Mouse (Mus musculus): ENCODE results near the gene Hrg. TPM values are rescaled to one million over a fixed set of nuclear protein-coding genes. Genes with fewer than 3 reads are reported as not detected.

The Hrg gene
- total RNA-seq, 2 experiments from 2014 or later = 96.2 to 217 TPM

DNA sequence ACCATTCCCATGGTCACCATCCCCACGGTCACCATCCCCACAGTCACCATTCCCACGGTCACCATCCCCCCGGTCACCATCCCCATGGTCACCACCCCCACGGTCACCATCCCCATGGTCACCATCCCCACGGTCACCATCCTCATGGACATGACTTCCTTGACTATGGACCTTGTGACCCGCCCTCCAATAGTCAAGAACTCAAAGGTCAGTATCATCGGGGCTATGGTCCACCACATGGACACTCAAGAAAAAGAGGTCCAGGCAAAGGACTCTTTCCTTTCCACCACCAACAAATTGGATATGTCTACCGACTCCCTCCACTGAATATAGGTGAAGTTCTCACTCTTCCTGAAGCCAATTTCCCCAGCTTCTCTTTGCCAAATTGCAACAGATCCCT, 10.2 kb downstream of the Hrg start:
- no peak for DNase-seq

DNA sequence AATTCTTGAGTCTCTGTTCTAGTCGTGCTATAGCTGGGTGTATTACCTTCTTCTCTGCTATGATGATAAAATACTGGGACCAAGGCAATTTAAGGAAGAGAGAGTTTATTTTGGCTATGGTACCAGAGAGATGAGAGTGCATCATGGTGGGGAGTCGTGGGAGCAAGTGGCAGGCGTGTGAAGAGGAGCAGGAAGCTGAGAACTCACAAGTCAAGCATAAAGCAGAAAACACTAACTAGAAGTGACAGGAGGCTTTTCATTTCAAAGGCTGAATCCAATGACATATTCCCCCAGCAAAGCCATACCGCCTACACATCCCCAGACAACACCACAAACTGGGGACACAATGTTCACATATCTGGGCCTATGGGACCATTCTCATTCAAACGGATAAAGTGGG, 11.4 kb downstream of the Hrg start:
- DNase-seq = no peak

DNA sequence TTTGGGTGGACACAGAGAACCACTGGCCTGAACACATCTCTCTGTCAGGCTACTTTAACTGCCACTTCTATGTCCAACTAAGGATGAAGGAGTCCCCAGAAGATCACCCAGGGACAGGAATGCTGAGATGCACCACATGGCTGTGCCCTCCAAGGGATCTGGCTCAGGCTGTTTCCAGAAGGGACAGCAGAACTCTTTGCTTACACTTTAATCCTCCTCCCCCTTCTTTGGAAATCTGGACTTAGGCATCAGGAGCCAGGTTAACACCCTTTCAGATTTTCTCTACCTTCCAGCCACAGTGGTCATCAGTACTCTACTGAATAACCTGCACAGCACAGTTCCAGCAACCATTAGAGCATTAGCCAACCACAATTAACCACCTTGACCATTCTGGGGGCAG, 12.4 kb downstream of the Hrg start:
- DNase-seq = no peak

DNA sequence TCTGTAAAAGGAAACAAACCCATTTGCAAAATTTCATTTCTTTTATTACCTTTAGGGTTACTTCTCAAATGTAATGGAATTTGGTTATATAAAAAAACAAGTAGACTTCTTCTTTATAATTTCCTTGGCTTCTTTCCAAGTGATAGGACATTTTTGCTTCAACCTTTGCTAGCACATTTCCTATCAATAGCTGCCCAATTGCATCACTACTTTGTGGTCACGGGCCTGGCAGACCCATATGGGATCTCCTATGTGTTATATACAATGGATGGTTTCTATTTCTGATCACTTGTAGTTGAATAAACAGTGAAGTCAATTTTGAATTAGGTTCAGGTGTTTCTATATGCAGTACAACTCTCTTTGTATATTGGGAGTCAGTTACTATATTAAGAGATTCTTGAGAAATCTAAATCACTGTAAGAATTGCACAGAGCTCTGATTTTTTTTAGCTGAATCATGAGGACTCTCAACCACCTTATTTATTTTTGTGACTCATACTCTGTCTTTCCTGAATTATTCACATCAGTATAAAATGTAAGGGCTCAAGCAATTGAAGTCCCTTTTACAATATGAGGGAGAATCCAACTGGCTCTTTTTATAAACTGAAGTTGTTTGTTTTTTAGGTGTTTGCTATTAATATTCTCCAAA, 16.6 kb downstream of the Hrg start:
- DNase-seq = no peak

GRCm38 (mm10) chr16:22996951-22997350, 46.1 kb downstream of the Hrg start:
- peak; percentile 16 for DNase-seq

Other genes with a start within 250 kb of the Hrg start
- gene Crygs, start 139.5 kb upstream of the Hrg start, total RNA-seq (2021) = not detected
- gene Tbccd1, start 93.4 kb upstream of the Hrg start, total RNA-seq (2021) = 10 to 100 TPM; 16.8 to 20.4 TPM
- gene Dnajb11, start 93.2 kb upstream of the Hrg start, total RNA-seq (2021) = 10 to 100 TPM; 59.9 to 65.8 TPM
- gene Ahsg, start 59.8 kb upstream of the Hrg start, total RNA-seq (2021) = 1,000 to 10,000 TPM; 3,016 to 7,289 TPM
- 100 to 1,000 TPM in 1 of 2 experiments, 10 to 100 TPM in 1; 87.0 to 166 TPM for gene Fetub, start 32.7 kb upstream of the Hrg start, total RNA-seq (2021)
- gene Kng2, start 78.4 kb downstream of the Hrg start, total RNA-seq (2021) = 10 to 100 TPM; 27.4 to 62.7 TPM
- gene Kng1, start 106.8 kb downstream of the Hrg start, total RNA-seq (2021) = 100 to 1,000 TPM; 216 to 507 TPM
- 100 to 1,000 TPM; 295 to 433 TPM for gene Eif4a2, start 156.4 kb downstream of the Hrg start, total RNA-seq (2021)
- gene Rfc4, start 176.7 kb downstream of the Hrg start, total RNA-seq (2021) = 10 to 100 TPM; 14.3 to 17.1 TPM
- 100 to 1,000 TPM; 387 to 442 TPM for gene Adipoq, start 195.5 kb downstream of the Hrg start, total RNA-seq (2021)